Mouse (Mus musculus) c-Kit-positive CD71-positive TER-119-negative erythroid progenitor cells, embryonic 14.5 days (primary cell): ENCODE results near the gene Specc1.
A peak's percentile ranks its signal among the peaks of the same experiment; 100 is the strongest.

Source experiments
- DNase-seq: peaks from one replicate; pipeline ENCODE4 v3.0.0-alpha.2; 2013; ENCODE audit warnings: low read depth

Gene Specc1

DNA sequence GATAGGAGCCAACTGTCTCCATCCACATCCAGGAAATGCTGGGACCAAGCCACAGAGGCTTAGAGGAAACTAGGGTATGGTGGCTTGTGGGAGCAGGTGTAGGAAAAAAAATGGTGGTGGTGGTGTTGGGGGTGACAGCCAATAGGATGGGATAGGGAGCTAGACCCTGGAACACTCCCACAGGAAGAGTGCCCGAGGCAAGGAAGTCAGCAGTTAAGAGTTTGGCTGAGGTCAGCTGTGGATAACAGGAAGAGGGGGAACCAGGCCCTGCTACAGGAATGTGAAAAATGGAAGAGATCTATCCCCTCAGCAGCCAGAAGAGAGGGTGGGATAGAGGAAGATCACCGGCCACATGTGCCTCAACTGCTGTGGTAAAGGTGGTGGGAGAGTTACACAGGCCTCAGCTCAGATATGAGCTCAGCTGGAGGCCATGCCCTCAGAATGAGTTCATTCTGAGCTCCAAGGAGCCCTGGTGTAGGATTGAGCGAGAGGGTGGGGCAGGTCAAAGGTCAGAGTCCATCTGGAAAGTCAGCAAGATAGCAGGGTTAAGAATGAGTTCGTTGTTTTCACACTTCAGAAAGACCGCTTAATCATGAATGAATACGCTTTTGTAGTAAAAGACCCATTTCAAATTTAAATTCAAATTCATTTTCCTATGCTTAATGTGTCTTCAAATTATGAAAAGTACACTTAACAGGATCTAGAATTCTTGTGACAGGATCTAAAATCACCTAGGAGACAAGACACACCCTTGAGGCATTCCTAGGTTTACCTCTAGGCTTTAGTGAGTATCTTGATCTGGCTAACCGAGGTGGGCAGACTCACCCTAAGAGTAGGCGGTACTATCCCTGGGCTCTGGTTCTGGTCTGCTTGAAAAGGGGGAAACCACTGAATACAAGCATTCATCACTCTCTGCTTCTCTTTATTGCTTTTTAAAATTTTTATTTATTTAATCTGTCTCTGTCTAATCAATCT is 94.1 kb downstream of the Specc1 start:
- DNase-seq, result no peak

DNA sequence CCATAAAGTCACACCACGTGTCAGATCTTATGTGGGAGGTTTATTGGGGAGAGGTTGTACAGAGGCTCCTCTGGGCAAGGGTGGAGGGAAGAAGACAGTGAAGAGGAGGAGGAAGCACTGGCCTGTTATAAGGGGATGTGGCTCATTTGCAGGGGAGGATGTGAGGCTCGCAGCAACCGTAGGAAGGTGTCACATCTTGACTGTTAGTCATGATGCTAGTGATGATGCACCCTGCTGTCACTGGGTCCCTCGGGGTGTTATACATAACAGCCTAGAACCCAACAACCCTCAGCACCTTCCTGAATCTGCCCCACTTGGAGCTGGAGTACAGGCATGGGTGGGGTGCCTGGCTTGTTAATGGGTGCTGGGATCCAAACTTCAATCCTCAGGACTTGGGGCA is 94.9 kb downstream of the Specc1 start:
- DNase-seq, result no peak

GRCm38 (mm10) chr11:62053928-62054327 is 97.4 kb downstream of the Specc1 start:
- DNase-seq, result no peak

DNA sequence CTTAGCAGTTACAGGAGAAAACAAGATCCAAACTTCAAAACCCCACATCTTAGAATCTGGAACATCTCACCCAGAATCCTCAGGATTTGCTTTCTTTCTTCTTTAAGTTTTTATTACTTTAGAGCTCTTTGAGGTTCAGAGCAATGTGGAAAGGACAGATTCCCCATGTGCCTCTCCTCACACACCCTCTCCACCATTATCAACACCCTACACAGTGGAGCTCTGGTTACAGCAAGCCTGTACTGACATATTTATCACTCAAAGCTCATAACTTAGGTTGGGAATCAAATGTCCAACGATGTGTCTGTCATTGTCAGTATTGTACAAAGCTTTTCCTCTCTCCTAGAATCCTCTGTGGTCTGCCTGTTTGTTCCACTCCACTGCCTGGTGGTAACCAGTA is 108.0 kb downstream of the Specc1 start:
- DNase-seq, result no peak

- DNase-seq, result no peak
Measured at GRCm38 (mm10) chr11:62065655-62066054, 109.1 kb downstream of the Specc1 start.

- no peak for DNase-seq
Measured at GRCm38 (mm10) chr11:62069554-62069953, 113.0 kb downstream of the Specc1 start.

- DNase-seq, result no peak
Measured at GRCm38 (mm10) chr11:62070206-62070605, 113.6 kb downstream of the Specc1 start.

- DNase-seq, result no peak
Measured at GRCm38 (mm10) chr11:62072406-62072805, 115.8 kb downstream of the Specc1 start.

DNA sequence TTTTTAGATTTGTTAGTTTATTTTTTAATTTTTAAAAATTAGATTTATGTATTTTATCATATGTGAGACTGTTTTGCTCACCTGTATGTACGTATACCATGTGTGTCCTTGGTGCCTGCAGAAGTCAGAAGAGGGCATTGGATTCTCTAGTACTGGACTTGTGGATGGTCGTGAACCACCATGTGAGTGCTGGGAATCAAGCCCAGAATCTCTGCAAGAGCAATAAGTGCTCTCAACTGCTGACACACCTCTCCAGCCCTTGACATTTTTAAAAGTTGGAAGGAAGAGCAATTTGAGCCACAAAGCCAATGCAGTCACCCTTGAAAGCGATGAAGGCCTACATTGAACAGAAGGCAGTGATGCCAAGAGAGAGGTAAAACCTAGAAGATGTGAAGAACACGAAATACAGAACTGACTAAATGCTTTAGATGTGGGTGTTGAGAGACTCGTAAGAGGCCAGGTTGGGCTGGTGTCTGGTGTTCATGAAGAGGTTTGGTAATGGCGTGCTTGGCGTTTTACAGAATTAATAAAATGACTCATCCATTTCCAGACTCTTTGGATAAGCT is 117.1 kb downstream of the Specc1 start:
- no peak for DNase-seq

DNA sequence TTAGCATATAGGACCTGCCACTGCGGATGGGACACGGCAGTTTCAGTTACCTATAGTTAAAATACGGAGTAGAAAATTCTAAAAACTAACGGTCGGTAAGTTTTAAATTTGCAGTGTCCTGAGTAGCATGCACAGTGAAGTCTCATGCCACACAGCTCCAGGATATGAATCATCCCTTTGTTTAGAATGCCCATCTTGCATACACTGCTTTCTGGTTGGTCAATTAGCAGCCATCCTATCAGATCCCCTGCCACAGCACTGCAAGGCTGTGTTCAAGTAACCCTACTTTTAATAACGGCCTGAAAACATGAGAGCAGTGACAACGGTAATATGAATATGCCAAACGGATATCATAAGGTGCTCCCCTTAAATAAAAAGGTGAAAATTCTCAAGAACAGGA is 118.0 kb downstream of the Specc1 start:
- no peak for DNase-seq

GRCm38 (mm10) chr11:62075071-62075470 is 118.5 kb downstream of the Specc1 start:
- DNase-seq, result no peak

GRCm38 (mm10) chr11:62075551-62075950 is 119.0 kb downstream of the Specc1 start:
- DNase-seq, result no peak

GRCm38 (mm10) chr11:62076345-62077156 is 120.0 kb downstream of the Specc1 start:
- DNase-seq, result peak; percentile 95

- no peak for DNase-seq
Measured at GRCm38 (mm10) chr11:62077157-62077865, 120.7 kb downstream of the Specc1 start.

- no peak for DNase-seq
Measured at GRCm38 (mm10) chr11:62078371-62078770, 121.8 kb downstream of the Specc1 start.

DNA sequence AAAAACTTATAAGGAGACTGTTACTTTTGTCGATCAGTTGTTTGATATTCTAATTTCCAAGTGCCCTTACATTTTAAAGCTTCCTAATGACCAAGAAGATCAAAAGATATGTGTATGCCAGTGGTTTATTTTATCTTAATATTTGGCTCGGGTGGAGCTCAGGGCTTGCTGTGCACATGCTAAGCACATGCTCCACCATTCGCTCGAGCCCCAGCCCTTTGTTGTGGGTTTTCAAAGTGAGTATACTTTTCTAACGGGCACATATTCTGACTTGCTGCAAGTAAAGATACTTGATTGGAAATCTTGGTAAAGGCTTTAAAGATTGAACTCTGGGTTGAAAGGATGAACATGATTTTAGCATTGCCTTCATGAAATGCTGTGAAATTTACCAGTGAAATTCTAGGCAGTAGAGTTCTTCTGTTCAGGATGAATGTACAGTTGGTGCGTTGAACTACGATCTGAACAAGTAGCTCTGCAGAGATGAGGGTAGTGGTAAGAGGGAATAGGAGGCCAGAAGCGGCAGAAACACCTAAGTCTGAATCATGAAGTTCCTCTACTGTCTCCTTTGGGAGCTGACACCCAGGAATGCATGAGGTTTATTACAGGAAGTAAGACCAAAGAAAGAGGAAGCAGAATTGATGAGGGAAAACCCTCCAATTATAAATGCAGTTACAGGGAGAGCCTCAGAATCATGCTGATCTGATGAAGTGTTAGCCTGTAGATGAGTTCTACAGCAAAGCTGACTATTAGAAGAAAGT is 122.7 kb downstream of the Specc1 start:
- no peak for DNase-seq

DNA sequence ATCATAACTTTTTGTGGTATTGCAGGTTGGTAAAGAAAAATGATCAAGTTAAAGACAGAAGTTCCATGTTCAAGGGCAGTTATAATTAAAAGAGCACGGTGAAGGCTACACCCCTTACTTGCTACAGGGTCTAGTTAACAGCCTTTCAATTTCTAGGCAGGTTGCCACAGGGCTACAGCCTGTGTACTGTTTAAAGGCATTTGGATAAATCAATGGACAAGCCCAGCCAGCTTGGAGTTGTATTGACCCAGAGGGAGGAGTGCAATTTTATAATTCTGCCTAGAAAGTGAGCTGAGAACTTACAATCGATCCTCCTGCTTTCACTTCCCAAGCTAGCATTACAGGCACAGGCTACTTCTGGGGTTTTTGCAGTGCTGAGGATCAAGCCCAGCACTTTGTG is 123.9 kb downstream of the Specc1 start:
- no peak for DNase-seq

- no peak for DNase-seq
Measured at GRCm38 (mm10) chr11:62086648-62087047, 130.1 kb downstream of the Specc1 start.

GRCm38 (mm10) chr11:62087051-62087450 is 130.5 kb downstream of the Specc1 start:
- no peak for DNase-seq

GRCm38 (mm10) chr11:62088651-62089050 is 132.1 kb downstream of the Specc1 start:
- DNase-seq, result no peak

- no peak for DNase-seq
Measured at GRCm38 (mm10) chr11:62090321-62090720, 133.8 kb downstream of the Specc1 start.
